Mouse (Mus musculus): ENCODE measurements around the gene Tgfb3. TPM values are rescaled to one million over a fixed set of nuclear protein-coding genes. Genes with fewer than 3 reads are reported as not detected.

Gene Tgfb3
- total RNA-seq, 2 experiments from 2014 or later, result 12.7 to 13.9 TPM

- DNase-seq (ENCODE audit: low spot score in 2 of 2), result no peak
- intact Hi-C loops (cut with DNase I), result no loop called here
Measured at GRCm38 (mm10) chr12:86039078-86039477, 39.8 kb downstream of the Tgfb3 start.

- intact Hi-C loops (cut with DNase I), result no loop called here
- no peak for DNase-seq (ENCODE audit: low spot score in 2 of 2)
Measured at GRCm38 (mm10) chr12:86037235-86037921, 41.5 kb downstream of the Tgfb3 start.

- intact Hi-C loops (cut with DNase I), result no loop called here
- no peak for DNase-seq (ENCODE audit: low spot score in 2 of 2)
Measured at GRCm38 (mm10) chr12:86036368-86037166, 42.3 kb downstream of the Tgfb3 start.

- intact Hi-C loops (cut with DNase I), result no loop called here
- DNase-seq (ENCODE audit: low spot score in 2 of 2), result no peak
Measured at GRCm38 (mm10) chr12:86035586-86035985, 43.3 kb downstream of the Tgfb3 start.

GRCm38 (mm10) chr12:86030932-86031331 is 47.9 kb downstream of the Tgfb3 start:
- intact Hi-C loops (cut with DNase I), result no loop called here

GRCm38 (mm10) chr12:86027747-86028146 is 51.1 kb downstream of the Tgfb3 start:
- no peak for DNase-seq (ENCODE audit: low spot score in 2 of 2)
- intact Hi-C loops (cut with DNase I), result no loop called here

More at GRCm38 (mm10) chr12:86030932-86031331, 47.9 kb downstream of the Tgfb3 start:
- no peak for DNase-seq (ENCODE audit: low spot score in 2 of 2)

GRCm38 (mm10) chr12:86027000-86027399 is 51.8 kb downstream of the Tgfb3 start:
- no peak for DNase-seq (ENCODE audit: low spot score in 2 of 2)
- intact Hi-C loops (cut with DNase I), result loop anchor here (1.0 kb wide), 1 partner anchor 51 kb away; no protein-coding TSS in a partner anchor

- intact Hi-C loops (cut with DNase I), result no loop called here
- no peak for DNase-seq (ENCODE audit: low spot score in 2 of 2)
Measured at GRCm38 (mm10) chr12:86025480-86025879, 53.4 kb downstream of the Tgfb3 start.

GRCm38 (mm10) chr12:86024426-86024825 is 54.4 kb downstream of the Tgfb3 start:
- DNase-seq (ENCODE audit: low spot score in 2 of 2), result no peak
- intact Hi-C loops (cut with DNase I), result no loop called here

GRCm38 (mm10) chr12:86023081-86023871 is 55.6 kb downstream of the Tgfb3 start:
- intact Hi-C loops (cut with DNase I), result no loop called here

GRCm38 (mm10) chr12:86022282-86022984 is 56.4 kb downstream of the Tgfb3 start:
- no peak for DNase-seq (ENCODE audit: low spot score in 2 of 2)
- intact Hi-C loops (cut with DNase I), result no loop called here

More at GRCm38 (mm10) chr12:86023081-86023871, 55.6 kb downstream of the Tgfb3 start:
- DNase-seq (ENCODE audit: low spot score in 2 of 2), result no peak

- intact Hi-C loops (cut with DNase I), result no loop called here
Measured at GRCm38 (mm10) chr12:86021583-86021982, 57.3 kb downstream of the Tgfb3 start.

GRCm38 (mm10) chr12:86017360-86017759 is 61.5 kb downstream of the Tgfb3 start:
- DNase-seq (ENCODE audit: low spot score in 2 of 2), result no peak
- intact Hi-C loops (cut with DNase I), result no loop called here

More at GRCm38 (mm10) chr12:86021583-86021982, 57.3 kb downstream of the Tgfb3 start:
- no peak for DNase-seq (ENCODE audit: low spot score in 2 of 2)

GRCm38 (mm10) chr12:86015114-86015513 is 63.7 kb downstream of the Tgfb3 start:
- no peak for DNase-seq (ENCODE audit: low spot score in 2 of 2)
- intact Hi-C loops (cut with DNase I), result no loop called here

GRCm38 (mm10) chr12:86014621-86015020 is 64.2 kb downstream of the Tgfb3 start:
- intact Hi-C loops (cut with DNase I), result no loop called here
- no peak for DNase-seq (ENCODE audit: low spot score in 2 of 2)

- no peak for DNase-seq (ENCODE audit: low spot score in 2 of 2)
- intact Hi-C loops (cut with DNase I), result no loop called here
Measured at GRCm38 (mm10) chr12:86014174-86014573, 64.7 kb downstream of the Tgfb3 start.

GRCm38 (mm10) chr12:86012195-86012594 is 66.6 kb downstream of the Tgfb3 start:
- no peak for DNase-seq (ENCODE audit: low spot score in 2 of 2)
- intact Hi-C loops (cut with DNase I), result no loop called here

GRCm38 (mm10) chr12:86010656-86011055 is 68.2 kb downstream of the Tgfb3 start:
- DNase-seq (ENCODE audit: low spot score in 2 of 2), result no peak
- intact Hi-C loops (cut with DNase I), result no loop called here

GRCm38 (mm10) chr12:86007377-86007776 is 71.5 kb downstream of the Tgfb3 start:
- DNase-seq (ENCODE audit: low spot score in 2 of 2), result no peak
- intact Hi-C loops (cut with DNase I), result no loop called here
